Mouse (Mus musculus): ENCODE data around the gene Coq8b.
"Not testable (repeated sequence)": the region's sequence is repeated elsewhere in the genome, so short reads cannot be mapped to it uniquely, and the experiment has no call there.

Gene Coq8b

GRCm38 (mm10) chr7:27228865-27229264 is 4.0 kb upstream of the Coq8b start:
- DNase-seq (ENCODE audit: low spot score): no peak

GRCm38 (mm10) chr7:27230781-27231180 is 2.0 kb upstream of the Coq8b start:
- DNase-seq (ENCODE audit: low spot score): no peak

GRCm38 (mm10) chr7:27231693-27232331 is 1.0 kb upstream of the Coq8b start:
- no peak for DNase-seq (ENCODE audit: low spot score)

GRCm38 (mm10) chr7:27233300-27233699 is 477 bp downstream of the Coq8b start:
- no peak for DNase-seq (ENCODE audit: low spot score)

- no peak for DNase-seq (ENCODE audit: low spot score)
Observed at GRCm38 (mm10) chr7:27235726-27236125, 2.9 kb downstream of the Coq8b start.

GRCm38 (mm10) chr7:27237527-27237926 is 4.7 kb downstream of the Coq8b start:
- DNase-seq (ENCODE audit: low spot score): no peak

- no peak for DNase-seq (ENCODE audit: low spot score)
Observed at GRCm38 (mm10) chr7:27238568-27238967, 5.7 kb downstream of the Coq8b start.

- no peak for DNase-seq (ENCODE audit: low spot score)
Observed at GRCm38 (mm10) chr7:27243211-27243610, 10.4 kb downstream of the Coq8b start.

- not testable (repeated sequence) for DNase-seq (ENCODE audit: low spot score)
Observed at GRCm38 (mm10) chr7:27244088-27244487, 11.3 kb downstream of the Coq8b start.

GRCm38 (mm10) chr7:27249146-27249545 is 16.3 kb downstream of the Coq8b start:
- DNase-seq (ENCODE audit: low spot score): no peak

GRCm38 (mm10) chr7:27249928-27250327 is 17.1 kb downstream of the Coq8b start:
- no peak for DNase-seq (ENCODE audit: low spot score)

- no peak for DNase-seq (ENCODE audit: low spot score)
Observed at GRCm38 (mm10) chr7:27251946-27252345, 19.1 kb downstream of the Coq8b start.

- DNase-seq (ENCODE audit: low spot score): no peak
Observed at GRCm38 (mm10) chr7:27255721-27256120, 22.9 kb downstream of the Coq8b start.

GRCm38 (mm10) chr7:27257046-27257851 is 24.4 kb downstream of the Coq8b start:
- DNase-seq (ENCODE audit: low spot score): peak; percentile 47

- DNase-seq (ENCODE audit: low spot score): no peak
Observed at GRCm38 (mm10) chr7:27257852-27258204, 25.0 kb downstream of the Coq8b start.

GRCm38 (mm10) chr7:27258205-27258899 is 25.5 kb downstream of the Coq8b start, which contains the start of gene Numbl:
Gene Numbl (plus strand): TSS chr7:27258433.
- DNase-seq (ENCODE audit: low spot score): peak; percentile 90

GRCm38 (mm10) chr7:27259271-27259721 is 26.5 kb downstream of the Coq8b start:
- no peak for DNase-seq (ENCODE audit: low spot score)

GRCm38 (mm10) chr7:27259771-27260170 is 26.9 kb downstream of the Coq8b start:
- DNase-seq (ENCODE audit: low spot score): no peak

- DNase-seq (ENCODE audit: low spot score): no peak
Observed at GRCm38 (mm10) chr7:27260856-27261255, 28.0 kb downstream of the Coq8b start.

GRCm38 (mm10) chr7:27261888-27262287 is 29.1 kb downstream of the Coq8b start:
- DNase-seq (ENCODE audit: low spot score): no peak

GRCm38 (mm10) chr7:27264761-27265160 is 31.9 kb downstream of the Coq8b start:
- DNase-seq (ENCODE audit: low spot score): no peak

- no peak for DNase-seq (ENCODE audit: low spot score)
Observed at GRCm38 (mm10) chr7:27266515-27267128, 33.8 kb downstream of the Coq8b start.

Measured in ovary, postnatal 14 days (tissue).